Mouse (Mus musculus) E14TG2a.4 (cell line): ENCODE measurements at regions not wholly inside any gene's neighbourhood (a gene's known extent, or its start where the extent isn't known, plus 50 kb on each side); places are given as distances from the start of the nearest gene placed in this dataset.

ENCODE experiments used
- CTCF ChIP-seq: conservative IDR thresholded peaks from 2 replicates; pipeline ENCODE4 v1.5.1; 2014; ENCODE audit warnings: low read length
- NANOG ChIP-seq: IDR thresholded peaks from 2 replicates; pipeline ENCODE4 v1.6.1; 2014; ENCODE audit warnings: borderline replicate concordance, low read length, mixed read lengths
- POU5F1 ChIP-seq: IDR thresholded peaks from 2 replicates; pipeline ENCODE4 v1.6.1; 2014; ENCODE audit warnings: low read length, borderline replicate concordance

DNA sequence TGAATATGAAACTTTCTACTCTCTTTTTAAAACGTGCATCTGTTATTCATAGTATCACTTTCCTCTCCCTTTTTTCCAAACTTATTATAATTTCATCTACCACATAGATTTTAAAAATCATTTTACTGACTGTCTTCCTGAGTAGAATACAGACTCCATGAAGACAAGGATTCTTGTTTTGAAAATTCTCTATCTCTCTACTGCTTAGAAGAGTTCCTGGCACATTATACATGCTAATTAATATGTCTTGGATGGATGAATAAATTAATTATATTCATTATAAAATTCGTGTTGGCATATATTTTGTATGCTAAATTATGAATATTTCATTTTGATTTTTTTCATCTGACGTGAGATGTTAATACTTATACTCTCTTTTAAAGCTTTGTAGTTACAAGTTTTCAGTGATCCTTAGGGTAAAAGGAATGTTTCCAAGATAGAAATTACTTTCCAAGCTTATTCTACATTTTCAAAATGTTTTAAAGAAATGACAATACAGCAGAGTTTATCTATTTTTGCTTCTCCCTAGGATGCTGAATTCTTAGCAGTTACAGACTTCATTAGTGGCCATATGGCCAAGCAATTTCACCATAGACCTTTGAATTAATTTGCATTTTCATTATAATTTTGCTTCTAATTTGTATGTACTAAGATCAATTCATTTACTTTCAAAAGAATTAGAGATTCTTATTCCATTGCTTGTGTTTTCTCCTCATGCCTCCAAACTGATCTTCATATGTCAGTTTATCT, 376.2 kb upstream of the Cwc22 start:
- no peak for TF ChIP-seq CTCF
- TF ChIP-seq POU5F1 = no peak
- TF ChIP-seq NANOG = no peak
